Mouse (Mus musculus): Measurements from ENCODE around the gene Plin1.

Gene Plin1

DNA sequence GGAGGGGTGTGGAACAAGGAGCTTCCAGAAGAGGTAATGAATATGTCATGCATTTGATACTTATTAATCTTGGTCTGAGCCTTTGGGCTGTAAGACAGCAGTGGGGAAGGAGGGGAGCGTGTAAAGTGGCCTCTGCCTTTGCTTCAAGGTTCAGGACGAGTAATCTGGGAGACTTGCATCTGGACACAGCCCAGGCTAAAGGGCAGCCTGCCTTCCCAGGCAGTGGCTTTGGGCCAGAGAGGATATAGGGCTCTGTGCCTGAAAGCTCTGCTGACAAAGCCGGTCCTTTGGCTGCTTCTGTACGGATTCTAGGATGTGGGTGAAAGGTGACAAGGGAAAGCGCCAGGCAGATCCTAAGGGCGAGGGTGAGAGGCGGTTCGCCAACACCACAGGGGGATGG is 1.9 kb upstream of the Plin1 start:
- DNase-seq: no peak

- no peak for DNase-seq
Measured at GRCm38 (mm10) chr7:79731438-79731837, 1.3 kb downstream of the Plin1 start.

DNA sequence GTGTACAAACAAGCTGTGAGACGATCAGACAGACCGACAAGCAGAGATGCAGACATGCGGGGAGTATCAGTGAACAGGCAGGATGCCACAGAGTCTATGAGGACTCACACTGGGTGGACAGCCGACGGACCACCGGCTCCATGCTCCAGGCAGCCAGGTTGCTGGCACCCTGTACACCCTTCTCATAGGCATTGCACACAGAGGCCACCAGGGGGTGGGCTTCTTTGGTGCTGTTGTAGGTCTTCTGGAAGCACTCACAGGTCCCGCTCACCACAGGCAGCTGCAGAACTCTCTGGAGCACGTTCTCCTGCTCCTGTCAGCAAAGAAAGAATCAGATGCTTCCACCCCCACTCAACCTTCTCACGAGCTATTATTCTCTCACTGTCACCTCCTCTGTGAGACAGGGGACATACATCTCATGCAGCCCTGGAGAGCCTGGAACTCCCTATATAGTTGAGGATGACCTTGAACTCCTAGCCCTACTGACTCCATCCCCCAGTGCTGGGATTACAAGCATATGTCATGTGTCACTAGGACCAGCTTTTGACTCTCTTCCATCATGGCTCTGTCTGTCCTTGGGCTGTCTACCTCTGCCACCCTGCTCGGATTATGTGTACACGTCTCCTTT is 2.8 kb downstream of the Plin1 start:
- peak; percentile 17 to 35 for DNase-seq

- peak; percentile 70 to 72 for DNase-seq
Measured at GRCm38 (mm10) chr7:79729169-79729568, 3.5 kb downstream of the Plin1 start.

GRCm38 (mm10) chr7:79728219-79728618 is 4.5 kb downstream of the Plin1 start:
- peak; percentile 65 to 67 for DNase-seq

GRCm38 (mm10) chr7:79727091-79727490 is 5.6 kb downstream of the Plin1 start:
- peak; percentile 34 to 44 for DNase-seq

- DNase-seq: no peak
Measured at GRCm38 (mm10) chr7:79721386-79721977, 11.2 kb downstream of the Plin1 start.

- DNase-seq: peak; percentile 34 to 40
Measured at GRCm38 (mm10) chr7:79715187-79715981, 17.3 kb downstream of the Plin1 start, which contains the start of gene Kif7. Kif7 (minus strand) TSS chr7:79715720.

GRCm38 (mm10) chr7:79710831-79711230 is 21.9 kb downstream of the Plin1 start:
- no peak for DNase-seq

DNA sequence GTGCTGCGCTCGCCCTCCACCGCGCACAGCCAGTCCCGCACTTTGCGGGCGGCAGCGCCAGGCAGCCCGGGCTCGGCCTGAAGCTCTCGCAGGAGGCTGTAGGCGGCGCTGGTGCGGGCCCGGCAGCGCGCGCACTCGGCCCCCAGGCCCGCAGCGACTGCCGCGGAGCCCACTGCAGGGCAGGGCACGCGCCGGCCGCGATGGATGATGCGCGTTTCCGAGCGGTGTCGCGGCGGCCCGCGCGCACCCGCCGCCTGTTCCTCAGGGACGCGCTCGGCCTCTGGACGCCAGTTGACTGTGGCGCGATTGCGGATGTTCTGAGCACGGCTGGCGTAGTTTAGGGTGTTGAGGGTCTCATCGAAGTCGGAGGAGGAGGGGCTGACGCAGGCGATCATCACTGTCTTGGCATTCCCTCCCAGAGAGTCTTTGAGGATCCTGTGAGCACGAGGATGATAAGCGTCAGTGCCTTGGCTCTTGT is 22.5 kb downstream of the Plin1 start:
- DNase-seq: no peak

GRCm38 (mm10) chr7:79705210-79705609 is 27.5 kb downstream of the Plin1 start:
- no peak for DNase-seq

DNA sequence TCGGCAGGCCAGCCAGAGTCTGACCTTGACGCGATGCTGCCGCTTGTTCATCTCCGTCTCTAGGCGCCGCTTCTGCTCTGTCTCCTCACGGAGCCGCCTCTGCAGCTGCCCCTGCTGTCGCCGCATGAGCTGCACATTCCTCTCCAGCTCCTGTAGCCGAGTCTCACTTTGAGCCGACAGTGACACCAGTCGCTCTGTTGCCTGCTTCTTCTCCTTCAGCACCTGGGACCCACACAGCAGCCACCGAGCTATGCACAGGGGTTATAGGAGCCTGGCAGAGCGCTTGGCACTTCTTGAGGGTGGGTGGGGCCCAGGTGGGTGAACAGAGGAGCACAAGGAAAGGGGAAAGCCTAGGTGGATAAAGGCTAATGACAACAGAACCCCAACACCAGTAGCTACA is 29.9 kb downstream of the Plin1 start:
- DNase-seq: no peak

DNA sequence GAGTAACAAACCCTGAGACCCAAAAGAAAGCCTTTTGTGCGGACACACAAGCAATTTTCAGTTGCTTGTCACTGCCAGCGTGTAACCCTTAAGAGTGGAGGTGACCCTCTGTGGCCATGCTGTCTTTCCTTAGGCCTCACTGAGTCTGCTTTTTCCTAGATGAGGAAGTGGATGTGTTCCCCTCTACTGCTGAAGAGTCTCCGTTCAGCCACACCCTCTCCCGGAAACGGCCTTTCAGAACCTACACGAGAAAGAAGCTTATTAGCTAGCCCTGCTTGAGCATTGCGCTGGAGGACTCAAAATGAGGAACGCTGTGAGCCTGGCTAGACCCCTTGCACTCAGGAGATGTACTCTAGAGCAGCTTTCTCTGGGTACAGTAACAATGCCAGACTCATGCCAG is 36.2 kb downstream of the Plin1 start:
- DNase-seq: no peak

GRCm38 (mm10) chr7:79680231-79680630 is 52.5 kb downstream of the Plin1 start:
- DNase-seq: no peak

DNA sequence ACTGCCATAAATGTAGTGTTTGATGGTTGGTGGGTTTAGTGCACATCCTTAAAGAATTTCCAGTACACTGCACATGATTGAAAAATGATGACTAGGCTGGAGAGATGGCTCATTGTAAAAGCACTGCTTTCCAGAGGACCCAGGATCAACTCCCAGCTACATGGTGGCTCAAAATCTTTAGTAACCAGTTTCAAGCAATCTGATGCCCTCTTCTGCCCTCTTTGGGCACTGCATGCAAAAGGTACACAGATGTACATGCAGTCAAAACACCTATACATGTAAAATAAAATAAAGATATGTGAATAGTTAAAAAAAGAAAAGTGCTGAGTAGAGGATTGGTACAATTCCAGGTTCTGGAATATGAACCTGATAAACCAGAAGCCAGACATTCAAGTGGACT is 53.5 kb downstream of the Plin1 start:
- DNase-seq: peak; percentile 5 to 16

DNA sequence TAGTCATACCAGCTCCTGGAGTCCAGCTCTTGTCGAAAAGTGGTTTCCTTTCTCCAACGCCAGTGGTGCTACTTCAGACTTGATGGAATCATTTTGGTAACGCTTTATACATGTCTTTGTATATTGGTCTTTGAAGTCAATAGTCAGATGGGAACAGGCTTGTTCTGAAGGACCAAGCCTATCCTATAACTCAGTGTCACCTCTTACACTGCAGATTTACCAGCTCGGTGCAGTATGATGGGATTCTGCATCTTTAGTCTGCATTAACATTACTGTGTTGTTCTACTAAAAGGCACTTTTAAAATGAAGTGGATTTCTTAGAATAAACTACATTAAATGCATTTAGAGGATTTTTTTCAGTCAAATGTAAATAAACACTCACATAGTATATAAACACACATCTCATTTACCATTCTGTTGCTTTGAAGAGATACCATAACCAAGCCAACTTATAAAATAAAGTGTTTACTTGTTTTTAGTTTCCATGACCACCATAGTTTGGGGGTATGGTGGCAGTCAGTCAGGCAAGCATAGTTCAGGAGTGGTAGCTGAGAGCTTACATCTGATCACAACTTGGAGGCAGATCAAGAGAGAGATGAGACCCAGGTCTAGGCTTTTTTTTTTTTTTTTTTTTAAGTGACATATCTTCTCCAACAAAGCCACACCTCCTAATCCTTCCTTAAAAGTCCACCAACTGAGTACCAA is 61.7 kb downstream of the Plin1 start:
- DNase-seq: no peak
